Mouse (Mus musculus) forebrain, embryonic 14.5 days (tissue): ENCODE measurements around the gene Tango6. TPM values are rescaled to one million over a fixed set of nuclear protein-coding genes. Genes with fewer than 3 reads are reported as not detected.

ENCODE experiments used
- polyA plus RNA-seq: library from polyadenylated mRNA; unstranded; fragments of >200 nt; fragmentation: Nextera tagmentation; extraction: Ambion mirVana; gene quantifications from 2 replicates; pipeline ENCODE4 v1.2.1, GENCODE M21; 2014

The Tango6 gene
- polyA plus RNA-seq, 1 experiment from 2014 or later = 2.4 TPM

Other genes with a start within 250 kb of the Tango6 start
- not detected in 2 replicates for gene 6030452D12Rik, start 182.5 kb upstream of the Tango6 start, polyA plus RNA-seq
- 0.67 and 1.1 TPM in 2 replicates for gene Cdh3, start 172.2 kb upstream of the Tango6 start, polyA plus RNA-seq
- 5.8 and 7.7 TPM in 2 replicates for gene Gm10073, start 109.6 kb upstream of the Tango6 start, polyA plus RNA-seq
- gene Cdh1, start 79.7 kb upstream of the Tango6 start, polyA plus RNA-seq = 1.9 and 3.2 TPM in 2 replicates
- 1.4 and 1.8 TPM in 2 replicates for gene Has3, start 187.2 kb downstream of the Tango6 start, polyA plus RNA-seq
- 52.7 and 55.2 TPM in 2 replicates for gene Utp4, start 210.6 kb downstream of the Tango6 start, polyA plus RNA-seq